Mouse (Mus musculus): ENCODE results near the gene Sirt6. TPM values are rescaled to one million over a fixed set of nuclear protein-coding genes. Genes with fewer than 3 reads are reported as not detected.

The Sirt6 gene
- total and polyA plus RNA-seq, 3 experiments = 6.0 to 136 (median 61.0) TPM

DNA sequence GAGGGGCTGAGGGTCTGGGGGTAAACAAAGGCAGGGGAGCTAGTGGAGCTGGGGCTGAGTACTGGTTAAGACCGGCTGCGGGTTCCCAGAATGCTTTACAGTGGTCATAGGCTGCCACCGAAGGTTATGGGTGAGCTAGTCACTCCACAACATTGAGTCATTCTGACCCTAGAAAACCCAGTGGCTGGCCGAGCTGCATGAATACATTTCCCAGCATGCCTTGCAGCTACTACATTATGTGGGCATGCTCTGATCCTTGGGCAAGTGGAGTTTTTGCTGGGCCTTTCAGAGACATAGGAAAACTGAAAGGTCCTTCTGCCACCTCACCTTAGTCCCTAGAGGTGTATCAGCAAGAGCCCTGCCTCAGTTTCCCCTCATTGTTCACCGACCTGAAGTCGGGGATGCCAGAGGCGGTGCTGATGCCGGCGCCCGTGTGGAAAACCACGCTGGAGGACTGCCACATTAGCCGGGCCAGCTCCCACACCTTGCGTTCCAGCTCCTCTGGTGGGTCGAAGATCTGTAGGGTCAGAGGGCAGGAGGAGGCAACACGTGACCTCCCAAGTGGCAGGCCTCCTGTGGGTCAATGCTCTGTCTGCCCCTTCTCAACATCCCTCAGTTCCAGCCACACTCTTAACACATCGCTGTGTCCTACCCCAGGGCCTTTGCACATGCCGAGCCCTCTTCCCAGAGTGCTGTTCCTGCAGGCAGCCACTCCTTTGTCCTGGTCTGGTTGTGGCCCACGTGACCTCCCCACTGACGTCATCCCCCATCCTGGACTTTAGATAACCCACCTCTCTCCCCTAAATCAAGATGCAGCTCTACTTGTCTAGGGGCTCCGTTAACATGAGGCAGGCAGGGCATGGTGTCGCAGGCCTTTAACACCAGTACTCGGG lies 1.2 kb downstream of the Sirt6 start:
- Histone ChIP-seq H3K4me3 (ENCODE audit: low read depth, low read length) (peak overlapping the region; percentile 84), H3K36me3 (replicated peaks) (peaks cover 53% of the 10 kb centered on the region), H3K4me1 (ENCODE audit: insufficient read depth, low read depth, low read length) (peaks cover 61% of the 10 kb centered on the region), H3K27me3 (ENCODE audit: insufficient read depth, low read length) (peaks cover under 1% of the 10 kb centered on the region; the same call in 1 of the 2 replicates), H3K9me3 (replicated peaks) (no peaks in the 10 kb centered on the region)
- ATAC-seq (ENCODE audit: extremely low read depth, insufficient number of reproducible peaks, low FRiP score, poor library complexity, severe bottlenecking) = no peak
- DNase-seq (ENCODE audit: low spot score) = no peak
- TF ChIP-seq CTCF (IDR thresholded peaks at IDR 0.05; ENCODE audit: low read depth, low read length) = no peak
- no peak for TF ChIP-seq POLR2AphosphoS5 (IDR thresholded peaks at IDR 0.05; ENCODE audit: insufficient replicate concordance, low read depth, low read length)
- TF ChIP-seq TAL1 (conservative IDR thresholded peaks at IDR 0.05; ENCODE audit: low read depth, low read length) = no peak
- no peak for TF ChIP-seq GATA1 (IDR thresholded peaks at IDR 0.05; ENCODE audit: borderline replicate concordance, low read length)
- no peak for TF ChIP-seq GATA2 (IDR thresholded peaks at IDR 0.05; ENCODE audit: borderline replicate concordance, low read depth, low read length)

DNA sequence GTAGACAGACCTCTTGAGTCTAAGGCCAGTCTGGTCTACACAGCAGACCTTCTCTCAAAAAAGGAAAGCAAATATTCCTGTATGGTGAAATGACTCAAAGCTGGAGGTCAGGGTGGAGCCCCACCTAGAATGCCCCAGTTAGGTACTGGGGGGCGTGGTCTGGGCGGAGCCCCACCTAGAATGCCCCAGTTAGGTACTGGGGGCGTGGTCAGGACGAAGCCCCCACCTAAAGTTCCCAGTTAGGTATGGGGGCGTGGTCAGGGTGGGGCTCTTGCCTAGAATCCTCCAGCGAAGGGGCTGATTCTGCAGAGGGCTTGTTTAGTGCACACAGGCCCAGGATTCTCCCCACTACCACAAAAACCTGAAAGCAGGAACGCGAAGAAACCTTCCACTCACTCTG lies 4.2 kb downstream of the Sirt6 start:
- Histone ChIP-seq H3K9me3 (replicated peaks) (no peaks in the 10 kb centered on the region), H3K27me3 (ENCODE audit: insufficient read depth, low read length) (no peaks in the 10 kb centered on the region), H3K4me1 (ENCODE audit: insufficient read depth, low read depth, low read length) (peaks cover 44% of the 10 kb centered on the region), H3K4me3 (ENCODE audit: low read depth, low read length) (peak overlapping the region; percentile 3; the same call in 1 of the 2 replicates), H3K36me3 (replicated peaks) (peaks cover 64% of the 10 kb centered on the region)
- TF ChIP-seq GATA1 (IDR thresholded peaks at IDR 0.05; ENCODE audit: borderline replicate concordance, low read length) (no peak), GATA2 (IDR thresholded peaks at IDR 0.05; ENCODE audit: borderline replicate concordance, low read depth, low read length) (no peak), TAL1 (conservative IDR thresholded peaks at IDR 0.05; ENCODE audit: low read depth, low read length) (no peak), CTCF (IDR thresholded peaks at IDR 0.05; ENCODE audit: low read depth, low read length) (no peak), POLR2AphosphoS5 (IDR thresholded peaks at IDR 0.05; ENCODE audit: insufficient replicate concordance, low read depth, low read length) (no peak)
- no peak for ATAC-seq (ENCODE audit: extremely low read depth, insufficient number of reproducible peaks, low FRiP score, poor library complexity, severe bottlenecking)
- DNase-seq (ENCODE audit: low spot score) = no peak

DNA sequence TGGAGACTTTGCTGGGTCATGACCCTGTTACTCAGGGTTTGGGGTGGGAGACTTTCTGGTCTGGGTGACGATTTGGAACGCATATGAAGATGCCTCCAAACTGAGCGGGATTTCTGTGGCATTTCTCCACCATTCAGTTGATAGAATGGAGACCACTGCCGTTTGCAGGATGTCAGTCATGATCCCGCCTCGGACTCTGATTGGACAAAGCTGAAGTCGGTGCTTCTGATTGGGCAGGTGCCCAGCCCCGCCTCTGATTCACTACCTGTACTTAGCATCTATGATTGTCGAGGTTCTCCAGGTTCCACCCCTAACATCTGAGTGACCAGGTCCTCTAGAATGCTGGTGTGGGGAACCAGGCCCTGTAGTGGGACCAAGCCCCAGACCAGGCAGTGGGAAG lies 6.8 kb downstream of the Sirt6 start:
- DNase-seq (ENCODE audit: low spot score) = no peak
- Histone ChIP-seq H3K4me3 (ENCODE audit: low read depth, low read length) (no peak overlapping the region), H3K36me3 (replicated peaks) (peaks cover 54% of the 10 kb centered on the region), H3K27me3 (ENCODE audit: insufficient read depth, low read length) (peaks cover 6% of the 10 kb centered on the region), H3K9me3 (replicated peaks) (no peaks in the 10 kb centered on the region), H3K4me1 (ENCODE audit: insufficient read depth, low read depth, low read length) (peaks cover 21% of the 10 kb centered on the region)
- ATAC-seq (ENCODE audit: extremely low read depth, insufficient number of reproducible peaks, low FRiP score, poor library complexity, severe bottlenecking) = no peak
- TF ChIP-seq GATA2 (IDR thresholded peaks at IDR 0.05; ENCODE audit: borderline replicate concordance, low read depth, low read length) (no peak), POLR2AphosphoS5 (IDR thresholded peaks at IDR 0.05; ENCODE audit: insufficient replicate concordance, low read depth, low read length) (no peak), CTCF (IDR thresholded peaks at IDR 0.05; ENCODE audit: low read depth, low read length) (no peak), TAL1 (conservative IDR thresholded peaks at IDR 0.05; ENCODE audit: low read depth, low read length) (no peak), GATA1 (IDR thresholded peaks at IDR 0.05; ENCODE audit: borderline replicate concordance, low read length) (no peak)

DNA sequence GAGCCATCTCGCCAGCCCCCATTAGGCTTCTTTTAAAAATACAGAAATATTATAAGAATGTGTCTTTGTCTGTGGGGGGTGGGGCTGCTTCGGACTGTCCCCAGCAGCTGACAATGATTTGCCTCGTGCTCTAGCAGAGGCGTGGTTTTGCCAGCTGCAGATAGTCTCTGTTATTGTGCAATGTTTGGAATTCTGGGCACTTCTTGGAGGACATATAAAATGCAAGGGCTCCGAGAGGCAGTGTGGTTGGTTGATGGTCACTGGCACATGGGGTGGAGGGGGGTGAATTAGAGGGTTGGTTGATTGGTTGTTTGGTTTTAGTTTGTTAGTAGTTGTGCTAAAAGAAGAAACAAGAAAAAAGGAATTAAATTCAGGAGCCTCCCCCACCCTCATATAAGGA lies 7.6 kb downstream of the Sirt6 start:
- Histone ChIP-seq H3K27me3 (ENCODE audit: insufficient read depth, low read length) (peaks cover 11% of the 10 kb centered on the region), H3K4me1 (ENCODE audit: insufficient read depth, low read depth, low read length) (peaks cover 18% of the 10 kb centered on the region), H3K4me3 (ENCODE audit: low read depth, low read length) (no peak overlapping the region), H3K36me3 (replicated peaks) (peaks cover 46% of the 10 kb centered on the region), H3K9me3 (replicated peaks) (no peaks in the 10 kb centered on the region)
- TF ChIP-seq TAL1 (conservative IDR thresholded peaks at IDR 0.05; ENCODE audit: low read depth, low read length) (no peak), GATA2 (IDR thresholded peaks at IDR 0.05; ENCODE audit: borderline replicate concordance, low read depth, low read length) (no peak), CTCF (IDR thresholded peaks at IDR 0.05; ENCODE audit: low read depth, low read length) (no peak), GATA1 (IDR thresholded peaks at IDR 0.05; ENCODE audit: borderline replicate concordance, low read length) (no peak), POLR2AphosphoS5 (IDR thresholded peaks at IDR 0.05; ENCODE audit: insufficient replicate concordance, low read depth, low read length) (no peak)
- no peak for DNase-seq (ENCODE audit: low spot score)
- no peak for ATAC-seq (ENCODE audit: extremely low read depth, insufficient number of reproducible peaks, low FRiP score, poor library complexity, severe bottlenecking)

DNA sequence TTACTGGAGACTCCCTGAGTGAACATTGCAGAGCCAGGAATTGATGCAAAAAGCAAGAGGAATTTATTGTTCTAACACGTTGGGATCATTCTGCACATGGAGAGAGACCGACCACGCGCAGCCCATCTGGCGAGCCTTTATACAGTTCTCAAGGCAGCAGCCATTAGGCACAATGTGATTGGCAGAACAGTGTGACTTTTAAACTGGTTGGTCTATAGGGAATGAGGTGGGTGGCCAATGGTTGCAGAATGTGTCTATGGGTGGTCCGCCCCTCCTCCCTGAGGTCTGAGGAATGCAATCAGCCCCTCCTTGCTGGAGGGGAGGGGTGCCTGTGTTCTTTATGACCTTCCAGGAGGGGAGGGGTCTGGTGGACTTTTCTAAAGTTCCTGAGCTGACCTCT lies 12.1 kb downstream of the Sirt6 start:
- TF ChIP-seq GATA1 (IDR thresholded peaks at IDR 0.05; ENCODE audit: borderline replicate concordance, low read length) (no peak), GATA2 (IDR thresholded peaks at IDR 0.05; ENCODE audit: borderline replicate concordance, low read depth, low read length) (no peak), TAL1 (conservative IDR thresholded peaks at IDR 0.05; ENCODE audit: low read depth, low read length) (no peak), POLR2AphosphoS5 (IDR thresholded peaks at IDR 0.05; ENCODE audit: insufficient replicate concordance, low read depth, low read length) (no peak), CTCF (IDR thresholded peaks at IDR 0.05; ENCODE audit: low read depth, low read length) (no peak)
- no peak overlapping the region for H3K4me3 ChIP-seq (ENCODE audit: low read depth, low read length)
- no peak for DNase-seq (ENCODE audit: low spot score)

DNA sequence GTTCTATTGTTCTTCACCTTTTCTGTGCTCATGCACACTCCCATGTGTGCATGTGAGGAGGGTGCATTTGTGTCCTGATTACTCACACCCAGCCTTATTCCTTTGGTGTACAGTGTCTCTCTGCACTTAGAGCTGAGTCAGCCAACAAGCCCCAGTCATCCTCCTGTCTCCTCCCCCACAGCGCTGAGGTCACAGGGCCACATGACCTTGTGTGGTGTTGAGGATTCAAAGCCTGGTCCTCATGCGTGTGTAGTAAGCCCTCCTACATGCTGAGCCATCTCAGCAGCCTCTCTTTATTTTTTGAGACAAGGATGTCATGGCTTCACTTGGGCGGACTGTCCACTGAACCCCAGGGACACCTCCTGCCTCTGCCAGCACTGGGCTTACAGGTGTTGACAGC lies 14.8 kb downstream of the Sirt6 start:
- no peak for ATAC-seq (ENCODE audit: extremely low read depth, insufficient number of reproducible peaks, low FRiP score, poor library complexity, severe bottlenecking)
- Histone ChIP-seq H3K27me3 (ENCODE audit: insufficient read depth, low read length) (peaks cover 13% of the 10 kb centered on the region), H3K9me3 (replicated peaks) (0 out of 2 replicates have a peak, but pooled peaks cover 2% of the 10 kb centered on the region), H3K4me3 (ENCODE audit: low read depth, low read length) (no peak overlapping the region), H3K4me1 (ENCODE audit: insufficient read depth, low read depth, low read length) (peaks cover 10% of the 10 kb centered on the region), H3K36me3 (replicated peaks) (peaks cover 23% of the 10 kb centered on the region)
- no peak for DNase-seq (ENCODE audit: low spot score)
- TF ChIP-seq TAL1 (conservative IDR thresholded peaks at IDR 0.05; ENCODE audit: low read depth, low read length) (no peak), CTCF (IDR thresholded peaks at IDR 0.05; ENCODE audit: low read depth, low read length) (no peak), GATA1 (IDR thresholded peaks at IDR 0.05; ENCODE audit: borderline replicate concordance, low read length) (no peak), GATA2 (IDR thresholded peaks at IDR 0.05; ENCODE audit: borderline replicate concordance, low read depth, low read length) (no peak), POLR2AphosphoS5 (IDR thresholded peaks at IDR 0.05; ENCODE audit: insufficient replicate concordance, low read depth, low read length) (no peak)

More for the DNA sequence above, 12.1 kb downstream of the Sirt6 start:
- Histone ChIP-seq H3K36me3 (replicated peaks) (peaks cover 3% of the 10 kb centered on the region), H3K9me3 (replicated peaks) (0 out of 2 replicates have a peak, but pooled peaks cover 2% of the 10 kb centered on the region), H3K4me1 (ENCODE audit: insufficient read depth, low read depth, low read length) (peaks cover 5% of the 10 kb centered on the region), H3K27me3 (ENCODE audit: insufficient read depth, low read length) (peaks cover 13% of the 10 kb centered on the region)
- ATAC-seq (ENCODE audit: extremely low read depth, insufficient number of reproducible peaks, low FRiP score, poor library complexity, severe bottlenecking) = no peak

All from G1E (cell line).